Mouse (Mus musculus): Measurements from ENCODE around the gene Neu4.

DNA sequence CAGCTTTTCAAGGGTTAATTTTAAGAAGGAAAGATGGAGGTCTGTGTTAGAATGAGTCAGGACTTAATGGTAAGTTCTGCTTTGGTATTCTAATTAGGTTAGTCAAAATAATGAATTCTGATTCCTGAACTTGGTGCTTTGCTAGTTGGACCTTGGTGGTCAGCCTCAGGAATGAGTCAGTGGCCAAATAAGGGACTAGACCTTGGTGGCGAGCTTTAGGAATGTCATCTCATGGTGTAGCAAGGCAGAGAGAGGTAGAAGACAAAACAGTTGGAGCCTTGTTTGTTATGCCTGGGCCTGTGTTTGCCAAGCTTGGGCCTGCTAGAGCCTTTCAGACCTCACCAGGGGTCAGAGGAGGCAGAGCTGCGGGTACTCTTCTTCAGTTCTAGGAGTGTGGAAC, 8.5 kb downstream of the Neu4 start:
- TF ChIP-seq CTCF (IDR thresholded peaks at IDR 0.05; ENCODE audit: control insufficient read depth, insufficient read depth, low read length) = no peak
- no peak for TF ChIP-seq POLR2A (IDR thresholded peaks at IDR 0.05; ENCODE audit: borderline replicate concordance, control insufficient read depth, low read depth, low read length)
